Mouse (Mus musculus) 3T3-L1 (cell line): Measurements from ENCODE around the gene Usp47.

Source experiments
- DNase-seq: peaks from one replicate; pipeline ENCODE4 v3.0.0-alpha.2; 2015; ENCODE audit warnings: low read depth, low spot score

The Usp47 gene

GRCm38 (mm10) chr7:112120861-112121810 lies 97.8 kb downstream of the Usp47 start:
- no peak for DNase-seq

- peak; percentile 37 for DNase-seq
Observed at GRCm38 (mm10) chr7:112121866-112122500, 98.7 kb downstream of the Usp47 start.

- DNase-seq = no peak
Observed at GRCm38 (mm10) chr7:112123612-112124011, 100.3 kb downstream of the Usp47 start.

GRCm38 (mm10) chr7:112125625-112126260 lies 102.4 kb downstream of the Usp47 start:
- no peak for DNase-seq

GRCm38 (mm10) chr7:112127085-112127637 lies 103.9 kb downstream of the Usp47 start:
- DNase-seq = no peak

DNA sequence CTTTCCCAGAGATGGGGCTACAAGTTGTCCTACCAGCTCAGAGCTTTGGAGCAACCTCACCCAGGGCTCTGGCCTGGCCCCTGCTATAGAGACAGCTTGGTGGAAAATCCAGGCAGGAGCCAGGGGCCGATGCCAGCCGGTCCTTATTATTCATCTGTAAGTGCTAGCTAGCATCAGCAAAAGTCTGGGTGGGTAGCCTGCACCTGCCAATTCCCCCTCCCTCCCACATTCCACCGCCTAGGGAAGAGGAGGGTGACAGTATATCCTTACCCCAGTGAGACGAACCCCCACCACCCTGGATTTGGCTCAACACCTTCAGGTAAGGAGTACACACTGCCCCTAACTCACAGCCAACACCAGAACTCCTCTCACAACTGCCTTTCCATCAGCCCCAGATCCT lies 104.7 kb downstream of the Usp47 start:
- DNase-seq = no peak

- DNase-seq = peak; percentile 50
Observed at GRCm38 (mm10) chr7:112128810-112129209, 105.5 kb downstream of the Usp47 start.

- DNase-seq = no peak
Observed at GRCm38 (mm10) chr7:112129851-112130250, 106.5 kb downstream of the Usp47 start.

DNA sequence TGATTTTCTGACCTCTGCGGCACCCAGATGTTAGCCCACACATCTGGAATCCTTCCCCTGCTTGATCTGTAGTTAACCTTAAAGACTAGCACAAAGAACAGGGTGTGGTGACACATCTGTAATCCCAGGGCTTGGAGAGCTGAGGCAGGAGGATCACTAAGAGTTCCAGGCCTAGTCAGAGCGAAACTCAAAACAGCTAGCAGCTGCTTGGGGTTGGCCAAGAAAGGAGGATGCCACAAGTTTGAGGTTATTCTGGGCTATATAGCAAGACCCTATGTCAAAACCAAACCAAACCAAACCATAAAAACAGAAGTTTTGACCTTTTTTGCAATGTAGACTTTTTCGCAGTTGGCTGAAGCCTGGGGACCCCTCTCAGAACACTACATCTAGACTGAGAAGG lies 107.4 kb downstream of the Usp47 start:
- no peak for DNase-seq

- no peak for DNase-seq
Observed at GRCm38 (mm10) chr7:112132005-112132404, 108.7 kb downstream of the Usp47 start.

GRCm38 (mm10) chr7:112133277-112133676 lies 110.0 kb downstream of the Usp47 start:
- DNase-seq = no peak

GRCm38 (mm10) chr7:112135161-112135560 lies 111.9 kb downstream of the Usp47 start:
- DNase-seq = peak; percentile 66

GRCm38 (mm10) chr7:112136537-112136936 lies 113.2 kb downstream of the Usp47 start:
- no peak for DNase-seq

DNA sequence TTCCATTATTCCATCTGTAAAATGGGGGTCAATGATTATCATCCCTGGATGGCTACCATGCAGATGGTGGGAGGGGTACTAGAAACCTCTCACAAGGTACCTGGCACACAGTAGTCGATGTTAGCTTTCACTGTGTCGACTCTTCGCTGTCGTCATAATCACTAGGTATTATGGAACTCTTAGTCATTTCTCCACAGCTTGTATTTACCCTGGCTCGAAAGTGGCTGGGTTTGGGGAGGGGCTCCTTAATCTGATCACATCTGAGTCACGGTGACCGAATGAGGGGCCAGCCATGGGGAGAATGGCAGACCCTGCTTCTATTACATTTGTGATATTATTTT lies 114.8 kb downstream of the Usp47 start:
- DNase-seq = no peak

- DNase-seq = peak; percentile 82
Observed at GRCm38 (mm10) chr7:112138509-112139405, 115.5 kb downstream of the Usp47 start.

DNA sequence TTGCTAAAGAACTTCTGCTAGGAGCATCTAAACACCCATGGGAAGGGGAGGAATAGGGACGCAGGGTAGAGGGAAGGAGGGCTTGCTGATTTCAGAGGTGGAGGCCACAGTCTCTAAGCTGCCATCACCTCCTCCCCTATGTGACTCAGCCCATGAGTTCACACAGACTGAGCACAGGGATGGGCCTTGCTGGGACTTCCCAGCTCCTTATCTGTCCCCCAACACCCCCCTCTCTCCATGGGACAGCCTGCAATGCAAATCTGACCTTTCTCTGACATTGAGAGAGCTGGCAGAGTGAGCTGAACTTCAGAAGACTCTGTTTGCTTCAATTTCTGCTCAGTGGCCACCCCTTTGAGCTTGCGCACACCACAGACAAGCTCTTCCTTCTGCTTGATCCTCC lies 117.4 kb downstream of the Usp47 start:
- DNase-seq = peak; percentile 39

DNA sequence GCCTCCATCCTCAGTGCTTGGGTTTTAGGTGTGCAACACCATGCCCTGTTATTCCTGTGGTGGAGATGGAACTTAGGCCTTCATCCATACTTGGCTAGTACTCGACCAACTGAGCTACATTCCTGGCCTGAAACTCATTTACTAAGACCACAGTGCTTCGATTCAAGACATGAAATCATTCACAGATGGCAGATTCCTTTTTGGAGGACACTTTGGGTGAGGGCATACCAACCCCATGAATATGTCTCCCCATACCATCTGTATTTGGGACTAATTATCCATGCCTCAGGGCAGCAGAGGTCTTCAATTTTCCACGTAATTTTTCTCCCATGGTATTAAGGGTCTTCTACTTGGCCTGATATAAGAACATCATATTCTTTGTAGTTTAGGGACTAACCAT lies 119.3 kb downstream of the Usp47 start:
- DNase-seq = peak; percentile 82

DNA sequence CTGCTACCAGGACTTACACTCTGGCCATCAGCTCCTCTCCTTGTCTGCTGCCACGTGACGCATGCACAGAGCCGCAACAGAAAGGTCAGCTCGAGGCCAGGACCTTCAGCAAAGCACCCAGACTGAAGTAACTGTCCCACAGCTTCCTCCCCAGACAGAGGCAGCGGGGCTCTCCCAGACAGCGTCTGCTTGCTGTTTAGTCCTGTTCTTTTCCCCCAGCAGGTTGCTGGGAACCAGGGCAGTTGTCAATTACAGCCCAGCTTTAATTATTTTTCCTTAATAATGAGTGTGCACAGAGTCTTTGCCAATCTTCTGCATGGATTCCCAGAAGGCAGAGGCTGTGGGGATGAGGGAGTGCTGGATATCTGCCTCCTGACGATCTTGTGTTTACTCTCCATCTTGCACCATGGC lies 119.8 kb downstream of the Usp47 start:
- DNase-seq = peak; percentile 55

DNA sequence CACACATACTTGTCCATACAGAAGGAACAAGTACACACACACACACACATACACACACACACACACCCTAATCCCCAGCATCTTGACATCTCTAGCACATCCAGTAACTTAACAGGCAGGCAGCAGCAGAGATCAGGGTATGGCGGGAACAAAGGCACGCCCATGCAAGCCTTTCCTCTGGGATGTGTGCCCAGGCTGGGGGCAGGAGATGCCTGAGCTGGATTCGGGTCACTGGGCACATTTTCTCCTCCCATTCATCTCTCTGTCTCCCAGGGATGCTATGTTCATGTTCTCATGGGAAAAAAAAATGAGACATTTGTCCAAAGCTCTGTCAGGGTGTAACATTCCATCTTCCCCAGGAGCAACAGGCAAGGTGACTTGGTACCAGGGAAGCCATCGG lies 120.7 kb downstream of the Usp47 start:
- peak; percentile 56 for DNase-seq

DNA sequence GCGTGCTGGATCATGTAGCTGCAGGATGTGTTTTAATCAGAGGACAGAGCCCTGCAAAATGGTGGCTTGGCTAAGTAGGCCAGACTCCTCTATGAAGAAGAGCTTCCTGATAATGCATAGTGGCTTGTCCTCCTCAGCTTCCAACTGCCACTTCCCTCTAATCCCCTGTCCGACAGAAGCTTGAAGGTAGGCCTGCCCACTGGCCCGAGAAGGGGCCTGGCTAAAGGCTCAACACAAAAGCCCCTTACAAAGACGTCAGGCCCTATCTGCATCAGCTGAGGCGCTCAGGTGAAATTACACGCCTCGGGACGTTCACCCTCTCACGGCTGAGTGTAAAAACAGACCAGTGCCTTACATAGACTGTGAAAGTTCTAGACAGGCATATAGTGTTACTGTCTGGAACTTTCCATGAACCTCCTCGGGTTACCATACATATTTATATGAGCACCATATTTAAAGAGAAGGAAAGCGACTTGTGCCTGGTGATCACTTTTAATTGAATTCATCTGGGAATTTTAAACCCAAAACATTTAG lies 121.4 kb downstream of the Usp47 start:
- no peak for DNase-seq

DNA sequence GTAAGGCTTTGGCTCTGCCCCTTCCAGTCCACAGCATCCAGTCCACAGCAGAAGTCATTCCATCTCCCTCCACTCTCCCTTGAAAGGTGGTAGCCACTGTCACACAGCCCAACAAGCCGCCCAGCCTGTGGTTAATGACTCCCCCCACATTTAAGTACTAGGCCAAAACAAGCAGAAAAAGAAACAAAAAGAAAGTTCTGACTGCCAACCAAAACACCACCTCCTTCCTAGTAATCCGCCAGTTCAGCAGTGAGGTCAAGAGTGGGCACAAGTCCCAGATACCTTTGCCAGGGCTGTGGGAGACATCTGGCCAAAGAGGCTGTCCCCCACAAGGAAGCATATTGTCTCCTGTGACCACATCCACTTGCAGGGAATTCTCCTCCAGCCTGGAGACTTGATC lies 124.7 kb downstream of the Usp47 start:
- DNase-seq = peak; percentile 84
